Mouse (Mus musculus): ENCODE measurements around the gene Dab2ip.

DNA sequence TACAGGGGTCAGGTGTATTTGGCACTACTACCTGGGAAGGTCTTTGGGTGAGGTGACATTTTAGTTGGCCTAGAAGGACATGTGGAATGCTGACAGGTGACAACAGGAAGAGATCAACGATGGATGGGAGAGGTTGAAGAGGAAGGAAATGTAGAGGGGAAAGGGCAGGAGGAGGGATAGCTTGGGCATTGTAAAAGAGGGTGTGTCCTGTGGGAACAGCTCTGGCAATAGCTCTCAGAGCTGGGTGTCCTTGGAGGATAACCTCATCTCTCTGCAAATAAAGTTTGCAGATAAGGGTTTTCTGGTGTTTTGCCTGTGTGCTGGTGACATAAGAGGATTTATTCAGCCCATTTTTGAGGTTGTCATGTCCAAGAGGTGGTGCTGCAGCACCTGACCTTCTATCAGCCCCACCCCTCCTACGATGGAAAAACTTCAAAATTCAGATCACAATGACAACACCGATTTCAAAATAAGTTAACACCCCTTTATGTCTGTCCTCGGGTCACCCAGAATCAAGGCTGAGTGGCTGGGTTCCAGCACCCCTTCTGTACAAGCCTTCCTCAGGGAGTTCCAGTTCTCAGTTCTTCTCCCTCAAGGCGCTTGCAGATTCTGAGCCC lies 101.6 kb downstream of the Dab2ip start:
- TF ChIP-seq POLR2A (IDR thresholded peaks at IDR 0.05; ENCODE audit: control insufficient read depth, low read depth, low read length) (no peak), CTCF (IDR thresholded peaks at IDR 0.05; ENCODE audit: control insufficient read depth, insufficient read depth, insufficient replicate concordance, low read depth, low read length) (no peak)

All from testis, adult 2 months (tissue).